Mouse (Mus musculus) stomach, postnatal 0 days (tissue): ENCODE data around the gene Apol9a.

Source experiments
- CTCF ChIP-seq: IDR thresholded peaks from 2 replicates; pipeline ENCODE4 v1.5.1; 2016; ENCODE audit warnings: antibody characterized with exemption, low read depth, mild to moderate bottlenecking, moderate library complexity
- EP300 ChIP-seq: optimal IDR thresholded peaks from 2 replicates; pipeline ENCODE3; 2016; ENCODE audit warnings: antibody characterized with exemption

DNA sequence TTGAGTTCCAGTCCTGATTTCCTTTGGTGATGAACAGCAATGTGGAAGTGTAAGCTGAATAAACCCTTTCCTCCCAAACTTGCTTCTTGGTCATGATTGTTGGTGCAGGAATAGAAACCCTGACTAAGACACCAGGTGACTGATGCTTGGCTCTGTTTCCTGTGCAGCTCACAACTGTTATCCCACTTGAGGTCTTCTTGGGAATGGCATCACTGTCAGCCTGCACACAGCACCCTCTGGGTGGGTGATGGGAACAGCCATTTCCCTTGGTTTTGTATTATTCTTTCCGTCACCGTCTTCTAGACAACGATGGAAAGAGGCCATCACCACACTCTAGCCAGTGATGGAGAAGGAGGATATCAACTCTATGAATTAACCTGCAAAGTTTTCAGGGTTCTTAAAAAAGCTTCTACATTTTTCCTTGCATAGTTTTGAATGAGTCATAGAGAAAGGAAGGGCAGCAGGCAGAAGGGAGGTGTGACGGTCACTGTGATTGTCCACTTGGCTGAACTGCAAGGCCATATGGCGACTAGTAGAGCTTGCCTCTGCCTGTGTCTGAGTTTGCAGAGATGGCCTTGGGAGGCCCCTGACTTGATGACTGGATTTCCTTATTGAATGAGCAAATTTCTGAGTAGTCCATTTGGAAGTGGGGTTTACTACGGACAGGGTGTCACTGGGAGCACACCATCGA is 26.4 kb downstream of the Apol9a start:
- no peak for TF ChIP-seq CTCF
- no peak for TF ChIP-seq EP300
